Mouse (Mus musculus) frontal cortex, adult (tissue): ENCODE measurements around the gene Tle3.
A peak's percentile ranks its signal among the peaks of the same experiment; 100 is the strongest.

Experiments
- ATAC-seq: cut with Nextera tagmentation; 2 replicates; pipeline ENCODE4 v1.9.2; 2017; ENCODE audit warnings: mild to moderate bottlenecking, moderate library complexity, mixed read lengths; ENCODE audit not compliant: low TSS enrichment

Gene Tle3

DNA sequence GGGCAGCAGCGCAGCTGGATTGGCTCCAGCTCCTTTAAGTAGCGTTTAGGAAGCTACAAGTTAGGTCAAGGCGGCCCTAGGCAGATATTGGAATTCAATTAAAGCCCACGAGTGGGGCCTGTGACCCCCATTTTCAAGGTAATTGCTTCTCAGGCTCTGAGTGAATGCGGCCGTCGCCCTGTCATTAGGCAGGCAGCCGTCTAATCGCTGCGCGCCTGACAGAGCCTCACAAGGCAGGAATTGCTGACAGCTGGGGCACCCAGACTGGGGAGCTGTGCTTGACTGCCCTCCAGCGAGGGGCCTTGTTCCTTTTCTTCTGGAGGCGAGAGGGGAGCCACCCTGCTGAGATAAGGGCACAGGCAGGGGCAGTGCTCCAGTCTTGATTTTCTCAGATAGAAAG is 24.3 kb downstream of the Tle3 start:
- ATAC-seq: no peak

DNA sequence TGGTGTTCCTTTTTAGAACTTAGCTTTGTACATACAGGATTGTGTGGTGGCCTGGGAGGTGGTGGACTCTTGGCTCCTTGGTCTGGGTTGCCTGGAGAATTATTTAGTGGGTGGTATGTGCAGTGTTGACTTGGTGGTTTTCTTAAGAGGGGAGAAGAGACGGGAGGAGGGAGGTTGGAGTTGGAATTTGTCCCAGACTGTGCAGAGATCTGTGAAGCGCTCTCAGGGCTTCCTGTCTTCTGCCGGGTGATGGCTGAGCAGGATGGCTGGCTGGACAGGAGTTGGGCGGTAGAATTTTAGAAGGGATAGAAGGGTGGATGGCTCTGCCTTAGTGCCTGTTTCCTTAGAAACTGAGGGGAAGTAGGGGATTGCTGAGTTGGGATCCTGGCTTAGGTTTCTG is 25.0 kb downstream of the Tle3 start:
- no peak for ATAC-seq

DNA sequence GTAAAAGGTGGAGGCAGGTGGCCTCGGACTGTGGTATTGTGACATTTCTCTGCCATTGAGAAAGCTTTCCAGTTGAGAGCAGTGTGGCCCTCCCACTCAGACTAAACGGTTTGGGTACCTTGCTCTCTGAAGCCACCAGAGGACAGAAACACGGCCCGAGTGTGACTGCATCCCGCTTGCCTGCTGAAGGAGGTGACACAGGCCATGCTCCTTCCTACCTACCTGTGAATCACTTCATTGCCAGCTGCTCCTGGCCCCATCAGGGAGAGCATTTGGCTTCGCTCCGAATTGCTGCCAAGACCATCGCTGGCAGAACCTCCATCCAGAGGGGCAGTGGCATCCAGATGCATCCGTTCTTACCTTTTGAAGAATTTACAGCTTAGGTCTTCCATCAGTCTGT is 26.0 kb downstream of the Tle3 start:
- ATAC-seq: no peak

DNA sequence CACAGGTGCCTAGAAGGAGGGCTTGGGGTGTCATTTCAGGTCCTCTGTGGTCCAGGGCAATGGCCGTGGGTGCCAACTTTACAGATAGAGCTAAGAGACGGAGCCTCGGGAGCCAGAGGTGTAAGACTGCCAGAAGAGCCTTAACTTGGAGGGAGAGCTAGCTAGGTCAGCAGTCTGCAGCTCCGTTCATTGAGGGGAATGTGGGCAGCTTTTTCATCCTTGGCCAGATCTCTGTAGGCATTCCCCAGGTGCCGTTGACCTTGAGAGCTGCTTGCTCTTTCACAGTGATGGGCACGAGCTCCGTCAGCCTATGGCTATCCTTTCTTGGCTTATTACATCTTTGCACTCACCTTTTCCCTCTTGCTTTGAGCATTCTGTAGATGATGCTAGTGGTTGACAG is 28.0 kb downstream of the Tle3 start:
- ATAC-seq: no peak

DNA sequence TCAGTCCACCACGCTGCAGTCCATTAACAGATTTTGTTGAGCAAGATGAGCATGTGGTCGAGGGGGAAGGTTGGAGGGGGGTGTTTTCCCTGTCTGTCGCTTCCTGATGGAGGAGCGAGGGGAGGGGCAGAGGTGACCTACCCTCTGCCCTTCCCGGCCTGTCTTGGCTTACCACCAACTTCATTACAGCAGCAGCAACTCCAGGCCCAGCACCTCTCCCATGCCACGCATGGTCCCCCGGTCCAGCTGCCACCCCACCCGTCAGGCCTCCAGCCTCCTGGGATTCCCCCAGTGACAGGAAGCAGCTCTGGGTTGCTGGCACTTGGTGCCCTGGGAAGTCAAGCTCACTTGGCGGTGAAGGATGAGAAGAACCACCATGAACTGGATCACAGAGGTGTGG is 29.5 kb downstream of the Tle3 start:
- ATAC-seq: no peak

DNA sequence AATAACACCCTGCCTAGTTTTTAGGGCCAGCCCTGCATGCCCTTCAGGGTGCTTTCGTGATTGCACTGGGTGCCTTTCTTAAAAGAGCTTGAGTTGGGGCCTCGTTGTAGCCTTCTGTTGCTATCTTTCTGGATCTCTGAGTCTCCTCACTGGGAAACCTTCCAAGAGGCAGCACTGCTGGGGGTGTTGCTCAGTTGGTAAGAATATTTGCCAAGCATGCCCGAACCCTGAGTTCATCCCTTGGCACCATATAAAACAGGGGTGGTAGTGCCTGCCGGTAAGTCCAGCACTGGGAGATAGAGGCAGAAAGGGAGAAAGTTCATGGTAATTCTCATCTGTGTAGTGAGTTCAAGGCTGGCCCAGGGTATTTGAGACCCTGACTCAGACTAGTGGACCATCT is 30.1 kb downstream of the Tle3 start:
- ATAC-seq: no peak

DNA sequence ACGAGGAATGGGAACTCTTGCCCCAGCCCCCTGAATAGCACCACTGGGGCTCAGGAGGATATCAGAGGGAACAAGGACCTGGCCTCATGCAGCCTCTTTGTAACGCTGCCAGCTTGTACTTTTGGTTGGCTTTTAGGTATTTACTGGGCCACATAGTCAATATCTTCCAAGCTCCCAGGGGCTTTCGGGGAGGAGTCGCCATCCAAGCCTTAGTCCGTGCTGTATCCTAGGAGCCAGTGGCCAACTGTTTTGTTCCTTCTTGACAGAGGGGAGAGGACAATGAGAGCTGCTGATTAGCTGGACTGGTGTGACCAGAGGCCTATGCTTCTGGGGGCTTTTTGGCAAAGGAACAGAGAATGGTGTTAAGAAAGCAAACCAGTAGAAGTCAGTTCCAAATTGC is 30.6 kb downstream of the Tle3 start:
- ATAC-seq: no peak

DNA sequence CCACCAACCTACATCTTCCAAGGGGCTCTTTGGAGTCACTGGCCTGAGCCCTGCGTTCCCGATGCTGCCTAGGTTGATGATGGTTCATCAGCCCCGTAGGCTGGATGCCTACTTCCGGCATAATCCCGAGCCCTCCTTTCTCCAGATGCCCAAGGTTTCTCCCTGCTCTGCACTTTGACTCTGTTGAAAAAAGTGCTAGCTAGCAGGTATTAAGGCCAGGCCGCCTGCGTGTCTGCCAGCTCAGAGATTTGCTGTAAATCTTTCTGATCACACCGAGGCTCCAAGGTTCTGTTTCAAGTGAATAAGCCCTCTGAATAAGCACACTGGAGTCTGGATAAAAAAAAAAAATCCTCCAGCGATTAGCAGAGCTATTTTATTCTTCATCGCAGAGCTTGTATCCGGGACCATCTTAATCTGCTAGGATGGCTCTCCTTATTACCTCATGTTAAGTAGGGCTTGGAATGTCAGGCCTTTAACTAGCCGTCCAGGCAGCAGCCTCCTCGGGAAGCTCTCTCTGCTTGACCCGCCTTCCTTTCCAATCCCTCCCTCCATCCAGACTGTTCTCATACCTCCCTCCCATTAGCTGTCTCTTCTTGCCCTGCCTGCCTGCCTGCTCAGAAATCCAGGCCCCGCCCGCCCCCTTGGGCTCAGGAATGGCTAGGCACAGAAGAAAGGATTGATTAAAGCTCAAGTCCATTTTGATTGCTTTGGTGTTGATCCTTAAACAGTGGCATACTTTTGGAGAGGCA is 31.9 kb downstream of the Tle3 start:
- no peak for ATAC-seq

DNA sequence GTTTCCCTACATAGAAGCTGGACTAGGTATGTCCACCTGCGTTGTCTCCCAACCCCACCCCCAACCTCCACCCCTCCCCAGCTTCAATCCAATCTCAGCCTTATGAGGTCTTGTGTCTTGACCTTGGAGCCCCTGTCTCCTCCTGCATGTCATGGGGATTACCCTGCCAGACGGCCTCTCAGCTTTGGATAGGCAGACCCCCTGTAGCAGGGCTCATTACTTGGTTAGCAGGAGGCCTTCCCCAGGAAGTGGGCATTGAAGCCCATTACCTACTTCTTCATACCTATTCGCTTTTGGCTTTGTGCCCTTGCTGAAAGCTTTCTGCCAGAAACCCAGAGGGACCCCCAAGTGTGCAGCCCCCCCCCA is 32.4 kb downstream of the Tle3 start:
- no peak for ATAC-seq

DNA sequence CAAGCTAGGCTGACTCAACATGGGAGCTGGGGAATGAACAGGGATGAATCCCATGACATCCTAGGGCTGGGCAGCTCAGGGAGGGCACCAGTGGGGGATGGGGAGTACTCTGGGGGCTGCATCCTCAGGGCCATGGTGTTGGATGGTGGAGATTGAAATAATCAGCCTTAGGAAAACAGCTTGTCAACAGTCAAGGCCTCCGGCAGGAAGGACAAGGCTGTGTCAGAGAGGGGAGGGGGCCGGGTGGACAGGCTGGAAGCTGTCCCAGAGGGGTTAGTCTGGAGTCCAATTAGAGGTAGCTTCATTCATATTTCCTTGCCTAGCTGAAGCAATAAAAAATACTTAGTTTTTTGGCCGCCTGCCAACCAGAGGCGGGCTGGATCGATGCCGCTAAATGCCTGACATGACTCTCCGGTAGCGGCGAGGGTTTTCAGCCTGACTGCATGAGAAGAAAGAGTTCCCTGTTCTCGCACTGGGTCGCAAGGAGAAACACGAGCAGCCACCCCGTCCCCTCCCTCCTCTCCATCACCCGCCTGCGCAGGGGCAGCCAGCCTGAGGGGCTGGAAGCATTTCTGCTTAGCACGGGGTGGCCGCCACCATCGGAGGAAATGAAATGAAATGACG is 32.9 kb downstream of the Tle3 start:
- ATAC-seq: peak; percentile 64

DNA sequence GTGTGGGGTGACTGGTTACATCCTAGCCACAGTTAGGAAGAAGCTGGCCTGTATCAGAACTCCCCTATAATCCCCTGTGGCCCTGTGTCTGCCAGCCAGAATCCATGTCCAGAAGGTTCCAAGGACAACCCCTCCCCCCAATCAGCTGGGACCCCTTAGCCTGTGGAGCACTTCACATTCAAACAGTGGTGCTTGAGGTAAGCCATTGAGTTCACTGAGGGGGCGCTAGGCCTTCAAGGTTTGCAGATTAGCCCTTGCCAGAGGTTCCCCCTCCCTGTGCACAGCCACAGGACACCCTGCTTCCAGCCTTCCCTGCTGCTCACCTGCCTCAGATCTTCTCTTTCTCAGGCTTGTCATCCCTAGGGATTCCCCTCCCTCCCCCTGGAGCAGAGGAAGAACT is 34.2 kb downstream of the Tle3 start:
- no peak for ATAC-seq

DNA sequence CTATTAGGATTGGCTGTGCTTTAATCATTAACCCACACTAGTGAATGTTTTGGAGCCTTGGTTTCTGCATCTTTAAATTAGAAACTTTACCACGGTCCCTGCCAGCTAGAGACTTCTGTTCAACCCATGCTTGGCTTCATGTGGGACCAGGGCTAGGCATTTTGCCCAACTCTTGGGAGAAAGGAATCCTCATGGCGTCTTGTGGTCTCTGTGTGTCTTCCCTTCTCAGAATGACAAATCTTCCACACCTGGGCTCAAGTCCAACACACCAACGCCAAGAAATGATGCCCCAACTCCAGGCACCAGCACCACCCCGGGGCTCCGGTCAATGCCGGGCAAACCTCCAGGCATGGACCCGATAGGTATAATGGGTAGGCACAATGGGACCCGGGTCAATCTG is 36.9 kb downstream of the Tle3 start:
- ATAC-seq: no peak

DNA sequence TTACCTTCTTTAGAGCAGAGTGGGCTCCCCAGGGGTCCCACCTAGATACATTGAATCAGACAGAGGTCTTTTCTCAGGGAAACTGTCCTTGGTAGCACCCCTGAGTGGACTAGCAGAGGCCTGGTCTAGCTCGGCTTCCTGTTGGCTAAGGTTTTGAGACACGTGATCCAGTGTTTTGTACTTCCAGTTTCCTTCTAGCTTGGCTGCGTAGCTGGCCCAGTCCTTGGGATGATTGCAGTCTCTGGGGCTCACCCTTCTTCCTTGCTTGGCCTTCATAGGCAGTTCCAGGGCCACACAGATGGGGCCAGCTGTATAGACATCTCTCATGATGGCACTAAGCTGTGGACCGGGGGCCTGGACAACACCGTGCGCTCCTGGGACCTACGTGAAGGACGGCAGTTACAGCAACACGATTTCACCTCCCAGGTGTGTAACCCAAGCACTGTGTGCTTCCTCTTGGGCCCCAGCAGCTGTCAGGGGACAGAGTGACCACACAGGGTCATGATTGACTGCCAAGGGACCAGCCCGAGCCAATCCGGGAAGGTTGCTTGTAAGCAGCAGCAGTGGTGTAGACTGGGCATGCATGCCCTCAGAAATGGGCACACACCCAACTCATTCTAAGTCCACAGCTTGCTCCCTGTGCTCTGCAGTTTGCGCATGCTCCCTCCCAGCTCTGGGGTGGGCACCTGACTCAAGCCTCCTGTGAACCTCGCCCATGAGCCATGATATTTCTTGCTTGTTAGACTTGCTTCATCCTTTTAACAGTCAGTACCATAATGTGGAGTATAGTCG is 41.7 kb downstream of the Tle3 start:
- no peak for ATAC-seq

DNA sequence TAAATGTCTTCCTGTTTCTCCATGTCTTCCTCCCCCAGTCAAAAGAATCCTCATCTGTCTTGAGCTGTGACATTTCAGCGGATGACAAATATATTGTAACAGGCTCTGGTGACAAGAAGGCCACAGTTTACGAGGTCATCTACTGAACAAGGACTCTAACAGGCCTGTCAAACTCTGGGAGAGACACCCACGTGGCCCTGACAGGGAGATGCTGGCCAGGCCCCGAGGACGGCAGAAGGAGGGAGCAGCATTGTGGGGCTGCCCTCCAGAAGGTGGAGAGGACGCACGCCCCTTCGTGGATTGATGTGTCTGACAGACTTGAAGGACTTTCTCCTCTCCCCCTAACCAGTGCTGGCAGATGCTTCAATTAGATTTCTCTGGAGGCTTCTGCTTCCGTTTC is 44.4 kb downstream of the Tle3 start:
- ATAC-seq: no peak

DNA sequence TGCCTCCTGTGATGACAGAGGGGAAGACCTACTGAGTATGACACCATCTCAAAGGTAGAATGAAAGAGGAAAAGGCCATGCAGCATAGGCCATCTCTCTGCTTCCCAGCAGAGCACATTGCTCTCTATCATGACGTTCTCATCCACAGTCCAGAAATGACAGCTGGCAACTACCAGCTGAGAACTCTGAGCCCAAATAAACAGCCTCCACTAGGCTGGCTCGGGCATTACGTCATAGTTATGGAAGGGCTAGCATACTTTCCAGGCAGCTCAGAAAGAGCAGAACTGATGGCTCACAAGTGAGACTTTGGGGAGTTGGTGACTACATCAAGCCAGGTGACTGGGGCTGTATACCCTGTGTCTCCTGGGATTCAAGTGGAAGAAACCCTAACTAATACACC is 49.5 kb downstream of the Tle3 start:
- no peak for ATAC-seq

DNA sequence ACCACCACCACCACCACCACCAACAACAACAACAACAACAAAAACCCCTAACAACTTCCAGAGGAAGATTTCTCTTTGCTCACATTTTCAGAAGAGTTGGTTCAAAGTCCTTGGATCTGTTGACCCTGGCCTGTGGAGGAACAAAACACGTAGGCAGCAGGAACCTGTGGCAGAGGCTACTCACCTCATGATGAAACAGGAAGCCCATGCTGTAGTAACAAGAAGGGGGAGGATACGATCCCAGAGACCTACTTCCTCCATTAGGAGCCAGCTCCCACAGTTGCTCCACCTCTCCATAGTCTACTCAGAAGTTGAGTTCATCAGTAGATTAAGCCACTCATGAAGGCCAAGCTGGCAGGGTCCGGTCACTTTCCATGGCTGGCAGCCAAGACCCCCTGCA is 52.1 kb downstream of the Tle3 start:
- no peak for ATAC-seq

DNA sequence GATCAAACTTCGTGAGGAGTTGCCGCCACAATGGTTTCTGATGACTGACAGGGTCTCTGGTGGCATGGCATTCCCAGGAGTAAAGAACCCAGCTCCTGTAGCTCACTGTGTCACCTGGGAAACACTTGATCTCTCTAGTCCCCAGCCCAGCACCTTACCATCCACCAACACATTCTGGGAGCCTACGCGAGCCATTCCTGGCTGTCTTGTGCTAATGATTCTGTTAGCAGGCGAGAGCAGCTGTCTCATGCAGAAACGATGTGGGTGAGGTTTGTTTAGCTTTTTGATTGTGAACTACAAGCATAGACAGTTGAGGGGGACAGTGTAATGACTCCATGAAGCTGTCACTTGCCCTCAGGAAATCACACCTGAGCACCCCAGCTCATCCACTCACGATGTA is 54.3 kb downstream of the Tle3 start:
- ATAC-seq: peak; percentile 88

DNA sequence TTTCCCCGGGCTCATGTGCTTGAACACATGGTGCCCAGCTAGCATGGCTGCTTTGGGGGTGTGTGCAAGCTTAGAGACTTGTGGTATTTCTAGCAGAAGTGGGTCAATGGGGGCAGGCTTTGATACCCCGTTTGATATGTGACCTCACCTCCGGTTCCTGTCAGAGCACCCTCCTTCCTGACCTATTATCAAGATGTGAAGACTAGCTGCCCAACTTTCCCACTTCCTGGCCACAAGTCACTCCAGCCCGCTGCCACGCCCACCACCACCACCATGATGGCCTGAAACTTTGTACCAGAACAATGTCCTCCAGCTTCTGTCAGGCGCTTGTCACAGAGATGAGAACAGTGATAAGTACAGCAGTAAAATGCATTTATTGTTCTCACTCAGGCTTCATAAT is 54.9 kb downstream of the Tle3 start:
- no peak for ATAC-seq

DNA sequence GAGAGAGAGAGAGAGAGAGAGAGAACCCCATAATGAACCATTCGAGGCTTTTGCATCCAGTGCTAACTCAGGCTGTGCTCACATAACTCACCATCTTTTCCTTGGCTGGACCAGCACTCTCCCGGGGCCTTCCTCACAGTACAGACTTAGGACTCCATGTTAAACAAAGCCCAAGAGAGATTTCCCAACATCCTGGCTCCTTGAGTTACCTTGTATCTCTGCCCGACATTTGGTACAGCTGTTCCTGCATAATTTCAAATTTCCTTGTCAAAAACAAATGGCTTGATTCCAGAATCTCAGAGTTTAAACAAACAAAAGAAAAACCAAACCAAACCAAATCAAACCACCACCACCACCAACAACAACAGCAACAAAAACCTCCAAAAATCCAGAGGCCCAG is 55.7 kb downstream of the Tle3 start:
- no peak for ATAC-seq

DNA sequence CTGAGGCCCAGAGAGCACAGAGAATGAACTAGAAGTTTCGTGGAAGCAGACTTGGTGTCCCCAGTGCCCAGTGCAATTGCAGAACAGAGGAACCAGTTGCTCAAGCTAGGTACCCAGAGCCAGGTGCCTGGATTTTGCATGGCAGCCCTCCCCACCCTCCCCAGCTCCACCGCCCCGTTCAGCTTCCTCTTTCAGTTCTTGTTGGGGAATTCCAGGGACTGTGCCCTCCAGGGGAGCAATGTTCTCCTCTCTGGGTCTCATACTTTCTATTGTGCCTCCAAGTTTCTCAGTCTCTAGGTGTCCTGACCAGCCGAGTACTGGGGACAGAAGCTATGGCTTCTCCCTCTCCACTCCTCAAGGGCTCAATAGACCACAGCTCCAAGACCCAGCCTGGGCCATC is 59.7 kb downstream of the Tle3 start:
- no peak for ATAC-seq

DNA sequence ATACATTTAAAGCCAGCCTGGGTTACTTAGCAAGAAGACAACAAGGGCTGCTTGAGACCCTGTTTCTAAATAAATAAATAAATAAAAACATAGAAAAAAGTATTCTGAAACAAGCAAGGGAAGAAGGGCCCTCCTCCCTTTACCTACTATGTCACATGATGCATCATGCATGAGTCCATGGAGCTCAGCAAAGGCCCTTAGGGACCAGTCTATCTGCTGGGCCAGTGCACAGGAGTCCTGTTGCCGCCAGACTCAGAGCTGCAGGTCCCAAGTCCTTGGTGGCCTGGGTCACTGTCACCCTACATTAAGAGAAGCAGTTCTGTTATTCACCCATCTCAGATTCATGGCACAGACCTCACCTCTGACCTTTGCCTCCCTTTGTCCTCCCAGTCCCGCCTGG is 61.0 kb downstream of the Tle3 start:
- ATAC-seq: no peak

DNA sequence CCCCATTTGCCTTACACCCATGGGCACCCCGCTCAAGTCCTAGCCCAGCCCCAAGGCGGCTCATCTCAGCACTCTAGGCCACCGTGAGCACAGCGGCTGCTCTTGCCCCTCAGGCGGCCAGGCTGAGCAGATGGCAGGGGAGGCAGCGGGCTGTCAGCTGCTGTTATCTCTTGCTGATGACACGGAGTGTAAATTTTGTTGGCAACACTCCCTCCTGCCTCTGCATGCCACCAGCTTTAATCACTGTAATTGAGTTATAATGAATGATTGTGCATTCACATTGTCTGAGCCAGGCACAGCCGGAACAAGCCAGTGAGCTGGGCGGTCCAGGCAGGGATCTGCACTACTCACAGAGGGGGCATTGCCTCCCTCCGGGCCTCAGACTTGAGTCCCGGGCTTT is 61.9 kb downstream of the Tle3 start:
- ATAC-seq: peak; percentile 52; the same call in 1 of the 2 replicates
